Mouse (Mus musculus): ENCODE results near the gene Olfr980.
"Not testable (repeated sequence)": the region's sequence is repeated elsewhere in the genome, so short reads cannot be mapped to it uniquely, and the experiment has no call there.

Olfr980 gene

DNA sequence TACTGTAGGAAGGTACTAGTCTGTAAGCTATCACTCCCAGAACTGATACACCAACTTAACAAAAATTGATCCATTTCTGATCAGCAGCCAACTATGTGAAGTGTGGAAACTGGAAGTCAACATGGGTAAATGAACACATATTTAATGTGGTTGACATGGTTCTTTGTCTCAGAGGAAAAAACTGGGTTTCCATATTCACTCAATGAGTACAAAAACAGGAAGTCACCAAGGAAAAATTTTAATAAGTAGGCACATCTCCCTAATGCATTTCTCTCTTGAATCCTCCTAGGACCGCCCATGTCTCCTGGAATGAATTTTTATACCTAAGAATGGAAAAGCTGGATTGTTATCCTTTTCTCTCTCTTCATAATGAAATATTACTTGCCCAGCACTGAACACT, at the start of gene Olfr980:
Gene Olfr980, minus strand, starts transcription at position 101 of the 400 bp plus-strand sequence.
- no peak for DNase-seq (ENCODE audit: low spot score in 2 of 2)

DNA sequence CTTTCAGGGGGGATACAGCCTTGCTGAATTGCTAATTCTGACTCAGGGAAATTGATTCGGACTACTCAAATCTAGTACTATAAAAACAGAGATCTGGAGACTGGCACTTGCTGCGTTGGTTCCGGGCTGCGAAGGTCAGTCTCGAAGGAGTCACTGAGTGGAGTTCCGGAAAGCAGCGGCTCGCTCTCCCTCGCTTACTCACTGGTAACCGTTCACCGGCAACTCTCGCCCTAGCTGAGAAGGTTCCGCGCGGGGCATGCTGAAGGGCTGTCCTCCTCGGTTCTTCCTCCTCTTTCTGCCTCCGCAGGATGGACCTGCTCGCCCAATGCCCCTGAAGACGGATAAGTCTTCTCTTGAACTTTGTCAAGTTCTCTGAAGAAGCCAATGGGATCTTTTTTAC, 40.8 kb upstream of the Olfr980 start:
- no peak for DNase-seq (ENCODE audit: low spot score in 2 of 2)

DNA sequence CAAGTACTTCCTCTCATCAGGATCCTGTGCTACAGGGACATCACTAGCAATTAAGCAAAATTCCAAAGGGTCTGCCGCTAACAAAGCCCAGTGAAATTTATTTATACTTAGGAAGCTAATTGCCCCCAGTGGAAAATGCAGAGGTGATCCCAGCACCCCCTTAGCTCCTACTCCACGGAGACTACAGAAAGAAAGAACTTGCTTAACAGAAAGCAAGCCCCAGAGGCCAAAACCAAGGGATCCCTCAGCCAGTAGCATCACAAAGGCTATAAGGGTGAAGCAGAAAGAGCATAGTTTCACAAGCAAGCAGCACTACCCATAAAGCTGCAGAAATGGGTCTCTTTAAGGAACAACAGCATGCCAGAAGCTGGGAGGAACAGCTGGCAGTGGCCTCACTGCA, 11.8 kb upstream of the Olfr980 start, which contains the start of gene Olfr981:
Gene Olfr981, plus strand, starts transcription at position 301 of the 400 bp plus-strand sequence.
- no peak for DNase-seq (ENCODE audit: low spot score in 2 of 2)

DNA sequence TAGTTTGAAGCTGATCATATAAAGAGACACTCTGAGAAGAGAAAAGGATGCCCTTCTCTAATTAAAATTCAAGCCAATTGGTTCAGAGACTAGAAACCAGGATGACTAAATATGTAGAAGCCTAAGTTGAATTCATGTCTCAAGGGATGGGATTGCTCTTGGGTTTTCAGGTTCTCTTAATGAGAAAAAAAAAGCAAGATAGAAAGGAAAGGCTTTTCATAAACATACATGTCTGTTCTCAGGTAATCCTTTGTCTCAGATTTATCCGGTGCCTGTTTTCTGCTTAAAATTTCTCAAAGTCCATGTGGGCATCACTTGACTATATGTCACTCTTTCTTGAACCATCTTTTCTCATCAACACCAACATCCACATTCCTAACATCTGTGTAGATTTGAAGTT, 6.0 kb downstream of the Olfr980 start, which contains the start of gene Olfr979:
Gene Olfr979, minus strand, starts transcription at position 101 of the 400 bp plus-strand sequence.
- DNase-seq (ENCODE audit: low spot score in 2 of 2): no peak

DNA sequence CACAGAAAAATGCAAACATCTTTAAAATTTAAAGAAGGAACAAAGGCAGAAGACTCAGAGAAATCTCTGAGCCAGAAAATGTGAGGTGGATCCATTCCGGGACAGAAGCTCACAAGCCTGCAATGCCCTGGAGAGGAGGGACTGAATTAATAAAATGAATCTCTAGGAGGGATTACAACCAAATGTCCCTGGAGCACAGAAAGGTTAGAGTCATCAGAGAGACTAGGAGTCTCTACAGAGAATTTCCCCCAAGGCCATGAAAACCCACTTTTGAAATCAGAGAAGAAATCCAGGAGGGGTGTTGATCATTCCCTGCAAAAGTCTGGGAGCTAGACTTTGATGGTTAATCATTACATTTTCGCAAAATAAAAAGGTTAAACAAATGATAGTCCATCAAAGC, 17.6 kb downstream of the Olfr980 start, which contains the start of gene Olfr978:
Gene Olfr978, plus strand, starts transcription at position 301 of the 400 bp plus-strand sequence.
- no peak for DNase-seq (ENCODE audit: low spot score in 2 of 2)

DNA sequence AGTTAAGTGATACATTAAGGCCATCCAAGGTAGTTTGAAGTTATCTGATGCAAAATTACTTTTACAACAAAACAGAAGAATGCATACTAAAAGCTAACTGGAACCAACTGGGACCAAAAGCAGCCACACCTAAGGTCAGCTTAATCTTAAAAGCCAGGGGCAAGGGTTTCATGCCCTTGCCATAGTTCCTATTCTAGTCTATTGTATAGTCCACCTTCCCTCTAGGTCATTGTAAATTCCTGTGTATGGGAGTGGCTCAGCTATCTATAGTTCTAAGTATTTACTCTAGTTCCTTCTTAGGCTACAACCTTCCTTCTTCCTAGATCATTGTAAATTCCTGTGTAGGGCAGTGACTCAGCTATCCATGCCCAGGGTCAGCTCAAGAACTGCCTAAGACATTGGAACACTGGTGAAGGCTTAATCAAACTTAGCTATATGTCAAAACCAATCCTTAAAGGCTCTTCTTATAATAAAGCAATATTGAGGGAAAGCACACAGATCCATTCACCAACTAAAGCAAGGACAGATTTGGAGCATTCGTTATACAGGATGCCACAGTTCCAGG, 32.7 kb downstream of the Olfr980 start:
- not testable (repeated sequence) for DNase-seq (ENCODE audit: low spot score in 2 of 2)

DNA sequence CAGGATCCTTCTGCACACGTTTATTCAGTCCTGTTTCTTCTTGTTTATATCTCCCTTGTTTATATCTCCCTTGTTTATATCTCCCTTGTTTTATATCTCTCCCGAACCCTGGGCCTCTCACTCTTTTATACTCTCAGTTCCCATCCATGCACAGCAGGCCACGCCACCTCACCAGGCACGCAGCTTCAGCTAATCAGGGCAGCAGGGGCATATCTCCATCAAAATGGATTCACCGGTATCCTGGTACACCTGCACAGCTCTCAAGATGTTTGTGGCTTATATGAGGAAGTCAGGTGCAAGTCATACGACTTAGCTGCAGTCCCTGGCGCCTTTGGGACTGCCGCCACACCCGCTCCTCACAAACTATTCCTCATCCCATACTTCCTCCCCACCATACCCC, 48.3 kb downstream of the Olfr980 start, which contains the start of gene Olfr976:
Gene Olfr976, minus strand, starts transcription at position 101 of the 400 bp plus-strand sequence.
- DNase-seq (ENCODE audit: low spot score in 2 of 2): not testable (repeated sequence)

All from urinary bladder, postnatal 4 days (tissue).